Mouse (Mus musculus): Measurements from ENCODE around the gene Rapgef1. TPM values are rescaled to one million over a fixed set of nuclear protein-coding genes. Genes with fewer than 3 reads are reported as not detected.
A peak's percentile ranks its signal among the peaks of the same experiment; 100 is the strongest.

The Rapgef1 gene
- polyA plus RNA-seq, 1 experiment from 2014 or later = 15.9 TPM

GRCm38 (mm10) chr2:29737209-29737925 is 117.8 kb downstream of the Rapgef1 start:
- Histone ChIP-seq H3K4me2 (no peak overlapping the region), H3K9me3 (no peaks in the 10 kb centered on the region), H3K4me3 (no peak overlapping the region), H3K4me1 (no peaks in the 10 kb centered on the region), H3K27me3 (no peaks in the 10 kb centered on the region), H3K36me3 (peaks cover 77% of the 10 kb centered on the region), H3K27ac (no peak overlapping the region), H3K9ac (no peak overlapping the region)
- no peak for ATAC-seq (ENCODE audit: insufficient number of reproducible peaks, low FRiP score, low TSS enrichment, low read depth)
- WGBS = 86% methylated on average over 12 of the region's 12 CpGs

- Histone ChIP-seq H3K27me3 (no peaks in the 10 kb centered on the region; the same call in 1 of the 2 replicates), H3K4me1 (no peaks in the 10 kb centered on the region), H3K36me3 (peaks cover 63% of the 10 kb centered on the region), H3K27ac (no peak overlapping the region), H3K4me3 (no peak overlapping the region), H3K9me3 (no peaks in the 10 kb centered on the region), H3K9ac (no peak overlapping the region), H3K4me2 (no peak overlapping the region)
- 0 out of 2 replicates have a peak, but pooled peaks have one; percentile 15 for ATAC-seq (ENCODE audit: insufficient number of reproducible peaks, low FRiP score, low TSS enrichment, low read depth)
- WGBS = 60% methylated on average over 4 of the region's 4 CpGs
Observed at GRCm38 (mm10) chr2:29738799-29739198, 119.3 kb downstream of the Rapgef1 start.

GRCm38 (mm10) chr2:29739368-29739767 is 119.8 kb downstream of the Rapgef1 start:
- H3K9me3 ChIP-seq = no peaks in the 10 kb centered on the region
- H3K27me3 ChIP-seq = no peaks in the 10 kb centered on the region; the same call in 1 of the 2 replicates
- ATAC-seq (ENCODE audit: insufficient number of reproducible peaks, low FRiP score, low TSS enrichment, low read depth) = no peak
- no peak overlapping the region for H3K9ac ChIP-seq
- no peak overlapping the region for H3K4me3 ChIP-seq
- no peak overlapping the region for H3K4me2 ChIP-seq
- H3K4me1 ChIP-seq = no peaks in the 10 kb centered on the region
- 57% methylated on average over 5 of the region's 5 CpGs for WGBS
- H3K36me3 ChIP-seq = peaks cover 57% of the 10 kb centered on the region
- H3K27ac ChIP-seq = no peak overlapping the region

GRCm38 (mm10) chr2:29741207-29741606 is 121.7 kb downstream of the Rapgef1 start:
- 88% methylated on average over 6 of the region's 6 CpGs for WGBS
- H3K36me3 ChIP-seq = peaks cover 42% of the 10 kb centered on the region
- no peaks in the 10 kb centered on the region for H3K9me3 ChIP-seq
- no peak overlapping the region for H3K27ac ChIP-seq
- no peaks in the 10 kb centered on the region for H3K4me1 ChIP-seq
- peaks cover 11% of the 10 kb centered on the region for H3K27me3 ChIP-seq
- ATAC-seq (ENCODE audit: insufficient number of reproducible peaks, low FRiP score, low TSS enrichment, low read depth) = no peak
- no peak overlapping the region for H3K4me2 ChIP-seq
- H3K9ac ChIP-seq = no peak overlapping the region
- H3K4me3 ChIP-seq = no peak overlapping the region

- WGBS = 90% methylated on average over 6 of the region's 6 CpGs
- H3K4me1 ChIP-seq = peaks cover 8% of the 10 kb centered on the region
- peaks cover 39% of the 10 kb centered on the region for H3K27me3 ChIP-seq
- no peak overlapping the region for H3K9ac ChIP-seq
- no peak overlapping the region for H3K27ac ChIP-seq
- no peak overlapping the region for H3K4me2 ChIP-seq
- no peaks in the 10 kb centered on the region for H3K9me3 ChIP-seq
- no peak overlapping the region for H3K4me3 ChIP-seq
- ATAC-seq (ENCODE audit: insufficient number of reproducible peaks, low FRiP score, low TSS enrichment, low read depth) = no peak
- peaks cover 11% of the 10 kb centered on the region for H3K36me3 ChIP-seq
Observed at GRCm38 (mm10) chr2:29744256-29744655, 124.7 kb downstream of the Rapgef1 start.

GRCm38 (mm10) chr2:29747188-29747782 is 127.8 kb downstream of the Rapgef1 start:
- Histone ChIP-seq H3K27ac (no peak overlapping the region), H3K9ac (peak overlapping the region; percentile 28; the same call in 1 of the 2 replicates), H3K4me3 (peak overlapping the region; percentile 36), H3K27me3 (peaks cover 63% of the 10 kb centered on the region), H3K4me1 (peaks cover 18% of the 10 kb centered on the region), H3K36me3 (no peaks in the 10 kb centered on the region), H3K4me2 (peak overlapping the region; percentile 62), H3K9me3 (no peaks in the 10 kb centered on the region)
- ATAC-seq (ENCODE audit: insufficient number of reproducible peaks, low FRiP score, low TSS enrichment, low read depth) = no peak
- 2% methylated on average over 50 of the region's 50 CpGs for WGBS

GRCm38 (mm10) chr2:29747852-29748251 is 128.3 kb downstream of the Rapgef1 start:
- Histone ChIP-seq H3K9me3 (no peaks in the 10 kb centered on the region), H3K4me2 (peak overlapping the region; percentile 62; the same call in 1 of the 2 replicates), H3K36me3 (no peaks in the 10 kb centered on the region), H3K27me3 (peaks cover 69% of the 10 kb centered on the region), H3K4me3 (no peak overlapping the region), H3K9ac (no peak overlapping the region), H3K4me1 (peaks cover 18% of the 10 kb centered on the region), H3K27ac (no peak overlapping the region)
- ATAC-seq (ENCODE audit: insufficient number of reproducible peaks, low FRiP score, low TSS enrichment, low read depth) = no peak
- 42% methylated on average over 5 of the region's 5 CpGs for WGBS

GRCm38 (mm10) chr2:29748499-29748898 is 129.0 kb downstream of the Rapgef1 start:
- Histone ChIP-seq H3K36me3 (no peaks in the 10 kb centered on the region), H3K4me3 (no peak overlapping the region), H3K4me1 (peaks cover 18% of the 10 kb centered on the region), H3K9ac (no peak overlapping the region), H3K27ac (no peak overlapping the region), H3K9me3 (no peaks in the 10 kb centered on the region), H3K4me2 (no peak overlapping the region), H3K27me3 (peaks cover 75% of the 10 kb centered on the region)
- ATAC-seq (ENCODE audit: insufficient number of reproducible peaks, low FRiP score, low TSS enrichment, low read depth) = no peak
- 78% methylated on average over 4 of the region's 4 CpGs for WGBS

- no peak within 1 kb of the TSS for H3K4me3 ChIP-seq
- H3K27me3 ChIP-seq = peaks cover 66% of the 10 kb centered on the region
- ATAC-seq (ENCODE audit: insufficient number of reproducible peaks, low FRiP score, low TSS enrichment, low read depth) = peak; percentile 38; the same call in 1 of the 2 replicates
- H3K27ac ChIP-seq = no peak within 1 kb of the TSS
- no peak within 1 kb of the TSS for H3K9ac ChIP-seq
- WGBS = 5% methylated on average over 28 of the region's 28 CpGs
- H3K4me1 ChIP-seq = peaks cover 18% of the 10 kb centered on the region
- peak within 1 kb of the TSS; percentile 6; the same call in 1 of the 2 replicates for H3K4me2 ChIP-seq
- H3K36me3 ChIP-seq = no peaks in the 10 kb centered on the region
- no peaks in the 10 kb centered on the region for H3K9me3 ChIP-seq
Observed at GRCm38 (mm10) chr2:29751497-29751896, 132.0 kb downstream of the Rapgef1 start, which contains the start of gene Gm13420. Gm13420 (minus strand) TSS chr2:29751685.

- Histone ChIP-seq H3K4me1 (peaks cover 13% of the 10 kb centered on the region), H3K4me3 (no peak overlapping the region), H3K4me2 (no peak overlapping the region), H3K36me3 (no peaks in the 10 kb centered on the region), H3K9me3 (no peaks in the 10 kb centered on the region), H3K9ac (no peak overlapping the region), H3K27me3 (peaks cover 57% of the 10 kb centered on the region), H3K27ac (no peak overlapping the region)
- WGBS = 85% methylated on average over 5 of the region's 5 CpGs
- ATAC-seq (ENCODE audit: insufficient number of reproducible peaks, low FRiP score, low TSS enrichment, low read depth) = no peak
Observed at GRCm38 (mm10) chr2:29752397-29752796, 132.9 kb downstream of the Rapgef1 start.

- Histone ChIP-seq H3K4me2 (no peak overlapping the region), H3K4me1 (peaks cover 10% of the 10 kb centered on the region; the same call in 1 of the 2 replicates), H3K27ac (no peak overlapping the region), H3K4me3 (no peak overlapping the region), H3K9ac (no peak overlapping the region), H3K27me3 (peaks cover 32% of the 10 kb centered on the region), H3K36me3 (no peaks in the 10 kb centered on the region), H3K9me3 (no peaks in the 10 kb centered on the region)
- no peak for ATAC-seq (ENCODE audit: insufficient number of reproducible peaks, low FRiP score, low TSS enrichment, low read depth)
Observed at GRCm38 (mm10) chr2:29755693-29756092, 136.2 kb downstream of the Rapgef1 start.

- no peak for ATAC-seq (ENCODE audit: insufficient number of reproducible peaks, low FRiP score, low TSS enrichment, low read depth)
- H3K4me1 ChIP-seq = peaks cover 3% of the 10 kb centered on the region; the same call in 1 of the 2 replicates
- WGBS = 4% methylated on average over 1 of the region's 1 CpGs
- H3K27me3 ChIP-seq = no peaks in the 10 kb centered on the region
- H3K27ac ChIP-seq = no peak overlapping the region
- no peaks in the 10 kb centered on the region for H3K36me3 ChIP-seq
- no peak overlapping the region for H3K9ac ChIP-seq
- H3K4me2 ChIP-seq = no peak overlapping the region
- H3K9me3 ChIP-seq = no peaks in the 10 kb centered on the region
- no peak overlapping the region for H3K4me3 ChIP-seq
Observed at GRCm38 (mm10) chr2:29764831-29765230, 145.3 kb downstream of the Rapgef1 start.
